Mouse (Mus musculus) gastrocnemius, adult 18-20 months (tissue): ENCODE data around the gene Glp1r. TPM values are rescaled to one million over a fixed set of nuclear protein-coding genes. Genes with fewer than 3 reads are reported as not detected.

Experiments
- DNase-seq: peaks from one replicate; pipeline ENCODE4 v3.0.0; 2021; ENCODE audit warnings: low spot score
- total RNA-seq, 2 experiments: library from RNA; stranded (reverse); gene quantifications; 2 replicates each; pipeline ENCODE4 v1.2.3; 2021

Glp1r gene
- total RNA-seq, 2 experiments from 2014 or later, result not detected

GRCm38 (mm10) chr17:30912536-30912935 is 10.9 kb downstream of the Glp1r start:
- no peak for DNase-seq

- no peak for DNase-seq
Measured at GRCm38 (mm10) chr17:30914264-30914663, 12.6 kb downstream of the Glp1r start.

GRCm38 (mm10) chr17:30923566-30923965 is 21.9 kb downstream of the Glp1r start:
- no peak for DNase-seq

- no peak for DNase-seq
Measured at GRCm38 (mm10) chr17:30930827-30931226, 29.2 kb downstream of the Glp1r start.

GRCm38 (mm10) chr17:30932836-30933235 is 31.2 kb downstream of the Glp1r start:
- no peak for DNase-seq

GRCm38 (mm10) chr17:30935301-30935700 is 33.7 kb downstream of the Glp1r start:
- DNase-seq, result no peak

- DNase-seq, result no peak
Measured at GRCm38 (mm10) chr17:30938554-30938953, 36.9 kb downstream of the Glp1r start.

GRCm38 (mm10) chr17:30948382-30948781 is 46.8 kb downstream of the Glp1r start:
- no peak for DNase-seq

- peak; percentile 48 for DNase-seq
Measured at GRCm38 (mm10) chr17:30950780-30951179, 49.2 kb downstream of the Glp1r start.

- no peak for DNase-seq
Measured at GRCm38 (mm10) chr17:30951600-30951999, 50.0 kb downstream of the Glp1r start.

GRCm38 (mm10) chr17:30954340-30954739 is 52.7 kb downstream of the Glp1r start, which contains the start of gene Umodl1:
Umodl1 (plus strand) TSS chr17:30954640.
- no peak for DNase-seq

- no peak for DNase-seq
Measured at GRCm38 (mm10) chr17:30961936-30962592, 60.4 kb downstream of the Glp1r start.

- no peak for DNase-seq
Measured at GRCm38 (mm10) chr17:30962880-30963279, 61.3 kb downstream of the Glp1r start.

GRCm38 (mm10) chr17:30969983-30970382 is 68.4 kb downstream of the Glp1r start:
- DNase-seq, result peak; percentile 69

- DNase-seq, result no peak
Measured at GRCm38 (mm10) chr17:30971877-30972276, 70.3 kb downstream of the Glp1r start.

GRCm38 (mm10) chr17:30973332-30973731 is 71.7 kb downstream of the Glp1r start:
- DNase-seq, result no peak

GRCm38 (mm10) chr17:30977290-30977689 is 75.7 kb downstream of the Glp1r start:
- DNase-seq, result no peak

GRCm38 (mm10) chr17:30978556-30978955 is 76.9 kb downstream of the Glp1r start:
- DNase-seq, result no peak

- no peak for DNase-seq
Measured at GRCm38 (mm10) chr17:30983521-30983920, 81.9 kb downstream of the Glp1r start.

GRCm38 (mm10) chr17:30990254-30990653 is 88.6 kb downstream of the Glp1r start:
- DNase-seq, result peak; percentile 13
